Mouse (Mus musculus): ENCODE results near the gene Entpd1. TPM values are rescaled to one million over a fixed set of nuclear protein-coding genes. Genes with fewer than 3 reads are reported as not detected.
A peak's percentile ranks its signal among the peaks of the same experiment; 100 is the strongest.

Gene Entpd1
- polyA plus RNA-seq, 1 experiment from 2014 or later = 7.6 TPM

GRCm38 (mm10) chr19:40769341-40769770, 157.2 kb downstream of the Entpd1 start:
- Histone ChIP-seq H3K4me2 (ENCODE audit: low read depth, low read length) (no peak overlapping the region), H3K4me3 (ENCODE audit: low read length) (no peak overlapping the region), H3K9ac (ENCODE audit: low read depth, low read length) (no peak overlapping the region), H3K4me1 (ENCODE audit: control insufficient read depth, insufficient read depth, low read length) (no peaks in the 10 kb centered on the region), H3K27me3 (replicated peaks; ENCODE audit: control insufficient read depth, insufficient read depth, low read length) (no peaks in the 10 kb centered on the region), H3K27ac (ENCODE audit: low read length) (no peak overlapping the region), H3K9me3 (ENCODE audit: control insufficient read depth, low read length) (no peaks in the 10 kb centered on the region), H3K36me3 (ENCODE audit: control insufficient read depth, insufficient read depth, low read length) (no peaks in the 10 kb centered on the region)
- ATAC-seq = peak; percentile 36; the same call in 1 of the 2 replicates
- WGBS = 18% methylated on average over 7 of the region's 7 CpGs

GRCm38 (mm10) chr19:40788004-40788714, 176.0 kb downstream of the Entpd1 start:
- Histone ChIP-seq H3K9me3 (ENCODE audit: control insufficient read depth, low read length) (no peaks in the 10 kb centered on the region), H3K4me1 (ENCODE audit: control insufficient read depth, insufficient read depth, low read length) (no peaks in the 10 kb centered on the region), H3K9ac (ENCODE audit: low read depth, low read length) (no peak overlapping the region), H3K4me2 (ENCODE audit: low read depth, low read length) (no peak overlapping the region), H3K36me3 (ENCODE audit: control insufficient read depth, insufficient read depth, low read length) (no peaks in the 10 kb centered on the region), H3K27me3 (replicated peaks; ENCODE audit: control insufficient read depth, insufficient read depth, low read length) (no peaks in the 10 kb centered on the region), H3K27ac (ENCODE audit: low read length) (no peak overlapping the region), H3K4me3 (ENCODE audit: low read length) (no peak overlapping the region)
- no peak for ATAC-seq
- WGBS = 64% methylated on average over 15 of the region's 15 CpGs

DNA sequence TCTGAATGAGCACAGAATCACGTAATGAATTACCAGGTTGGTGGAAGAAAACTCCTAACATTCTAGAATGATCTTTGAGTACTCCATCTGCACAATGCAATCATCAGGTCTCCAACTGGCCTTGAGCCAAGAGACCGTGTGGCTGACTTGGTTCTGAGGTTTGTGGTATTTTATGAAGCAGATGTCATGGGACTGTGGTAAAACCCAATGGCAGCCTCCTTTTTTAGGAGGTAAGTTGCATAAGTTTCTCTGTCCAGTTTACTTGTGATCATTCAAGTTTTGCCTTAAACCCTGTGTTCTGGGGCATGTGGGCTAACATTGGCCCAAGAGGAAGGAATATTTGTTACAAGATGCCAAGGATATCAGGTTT, 176.5 kb downstream of the Entpd1 start:
- Histone ChIP-seq H3K27ac (ENCODE audit: low read length) (no peak overlapping the region), H3K9ac (ENCODE audit: low read depth, low read length) (no peak overlapping the region), H3K4me2 (ENCODE audit: low read depth, low read length) (no peak overlapping the region), H3K27me3 (replicated peaks; ENCODE audit: control insufficient read depth, insufficient read depth, low read length) (no peaks in the 10 kb centered on the region), H3K36me3 (ENCODE audit: control insufficient read depth, insufficient read depth, low read length) (no peaks in the 10 kb centered on the region), H3K4me3 (ENCODE audit: low read length) (no peak overlapping the region), H3K4me1 (ENCODE audit: control insufficient read depth, insufficient read depth, low read length) (no peaks in the 10 kb centered on the region), H3K9me3 (ENCODE audit: control insufficient read depth, low read length) (no peaks in the 10 kb centered on the region)
- no peak for ATAC-seq
- 65% methylated on average over 2 of the region's 2 CpGs for whole genome bisulfite sequencing

Other genes starting within 250 kb of the Entpd1 start
- 80.0 and 84.3 TPM in 2 replicates for gene Sorbs1, start 98.6 kb upstream of the Entpd1 start, polyA plus RNA-seq (2015; fragmentation: Nextera tagmentation; extraction: Ambion mirVana)
- 299 and 355 TPM in 2 replicates for gene Aldh18a1, start 23.9 kb upstream of the Entpd1 start, polyA plus RNA-seq (2015; fragmentation: Nextera tagmentation; extraction: Ambion mirVana)
- 10.6 and 11.7 TPM in 2 replicates for gene Tctn3, start 133 bp upstream of the Entpd1 start, polyA plus RNA-seq (2015; fragmentation: Nextera tagmentation; extraction: Ambion mirVana)
- gene Cc2d2b, start 136.4 kb downstream of the Entpd1 start, polyA plus RNA-seq (2015; fragmentation: Nextera tagmentation; extraction: Ambion mirVana) = not detected in 2 replicates
- 6.2 and 7.8 TPM in 2 replicates for gene Ccnj, start 218.9 kb downstream of the Entpd1 start, polyA plus RNA-seq (2015; fragmentation: Nextera tagmentation; extraction: Ambion mirVana)

All from intestine, embryonic 16.5 days (tissue).